Mouse (Mus musculus) embryonic facial prominence, embryonic 14.5 days (tissue): Measurements from ENCODE around the gene Ndufv3. TPM values are rescaled to one million over a fixed set of nuclear protein-coding genes. Genes with fewer than 3 reads are reported as not detected.

Experiments used
- ATAC-seq: fragments of 200-750 bp; cut with Nextera tagmentation; 2 replicates; pipeline ENCODE4 v1.8.0; 2017; ENCODE audit warnings: low read depth, moderate number of reproducible peaks, moderate TSS enrichment
- DNase-seq: peaks from one replicate; pipeline ENCODE4 v3.0.0-alpha.2; 2015; ENCODE audit warnings: low spot score
- H3K27ac ChIP-seq: fragments of 300-500 bp; sonication (generic); replicated peaks from 2 replicates; pipeline ENCODE4 v1.5.1; 2014; ENCODE audit warnings: low read depth, mild to moderate bottlenecking, low read length, moderate library complexity
- H3K27me3 ChIP-seq: fragments of 300-500 bp; sonication (generic); replicated peaks from 2 replicates; pipeline ENCODE4 v1.6.1; 2014; ENCODE audit warnings: low read length; ENCODE audit not compliant: control insufficient read depth, insufficient read depth
- H3K36me3 ChIP-seq: fragments of 300-500 bp; sonication (generic); 2 replicates; pipeline ENCODE4 v1.6.1; 2014; ENCODE audit warnings: low read length, mixed read lengths; ENCODE audit not compliant: control insufficient read depth, insufficient read depth
- H3K4me1 ChIP-seq: fragments of 300-500 bp; sonication (generic); 2 replicates; pipeline ENCODE4 v1.6.1; 2014; ENCODE audit warnings: antibody characterized with exemption, low read length; ENCODE audit not compliant: control insufficient read depth, insufficient read depth
- H3K4me2 ChIP-seq: fragments of 300-500 bp; sonication (generic); 2 replicates; pipeline ENCODE4 v1.6.1; 2014; ENCODE audit warnings: low read depth, mild to moderate bottlenecking, low read length, moderate library complexity, mixed read lengths
- H3K4me3 ChIP-seq: fragments of 300-500 bp; sonication (generic); 2 replicates; pipeline ENCODE4 v1.5.1; 2014; ENCODE audit warnings: low read depth, mild to moderate bottlenecking, low read length
- H3K9ac ChIP-seq: fragments of 300-500 bp; sonication (generic); 2 replicates; pipeline ENCODE4 v1.6.1; 2014; ENCODE audit warnings: low read depth, mild to moderate bottlenecking, low read length, moderate library complexity, mixed read lengths
- H3K9me3 ChIP-seq: fragments of 300-500 bp; sonication (generic); 2 replicates; pipeline ENCODE4 v1.6.1; 2016; ENCODE audit warnings: low read length; ENCODE audit not compliant: control insufficient read depth
- whole genome bisulfite sequencing: fragments of 180-500 bp; shearing (Covaris S2); extraction: QIAGEN DNeasy Blood & Tissue Kit; methylation state at CpG from one replicate; pipeline ENCODE4 v1.1.7; 2014; 5-methylcytosine and 5-hydroxymethylcytosine counted together
- polyA plus RNA-seq: library from polyadenylated mRNA; unstranded; fragments of >200 nt; fragmentation: Nextera tagmentation; extraction: Ambion mirVana; gene quantifications from 2 replicates; pipeline ENCODE4 v1.2.1, GENCODE M21; 2014

The Ndufv3 gene
- polyA plus RNA-seq, 1 experiment from 2014 or later, result 316 TPM

DNA sequence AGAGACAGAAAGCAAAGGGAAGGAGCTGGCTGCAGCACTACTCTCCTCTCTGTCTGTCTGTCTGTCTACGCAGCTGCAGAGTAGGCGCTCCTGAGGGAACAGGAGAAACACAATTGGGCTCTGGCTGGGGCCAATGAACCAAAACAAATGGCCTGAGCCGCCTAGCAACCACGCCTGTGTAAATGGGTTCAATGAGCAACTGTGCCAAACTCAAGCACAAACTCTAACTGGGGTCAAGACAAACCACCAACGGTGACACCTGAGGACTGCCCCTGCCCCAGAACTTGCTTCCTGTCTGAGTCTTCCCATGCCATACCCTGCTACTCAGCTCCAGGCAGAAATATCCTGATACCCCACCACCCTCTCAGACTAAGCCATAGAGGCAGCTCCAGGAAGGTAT lies 14.9 kb upstream of the Ndufv3 start:
- ATAC-seq (no peak), DNase-seq (no peak)
- H3K9me3 ChIP-seq, result no peaks in the 10 kb centered on the region
- H3K27me3 ChIP-seq, result no peaks in the 10 kb centered on the region
- H3K4me1 ChIP-seq, result no peaks in the 10 kb centered on the region
- H3K27ac ChIP-seq, result no peak overlapping the region
- no peak overlapping the region for H3K4me3 ChIP-seq
- 0 out of 2 replicates have a peak overlapping the region, but pooled peaks have one; percentile 5 for H3K9ac ChIP-seq
- H3K36me3 ChIP-seq, result peaks cover 77% of the 10 kb centered on the region
- 84% methylated on average over 5 of the region's 5 CpGs for WGBS
- no peak overlapping the region for H3K4me2 ChIP-seq

DNA sequence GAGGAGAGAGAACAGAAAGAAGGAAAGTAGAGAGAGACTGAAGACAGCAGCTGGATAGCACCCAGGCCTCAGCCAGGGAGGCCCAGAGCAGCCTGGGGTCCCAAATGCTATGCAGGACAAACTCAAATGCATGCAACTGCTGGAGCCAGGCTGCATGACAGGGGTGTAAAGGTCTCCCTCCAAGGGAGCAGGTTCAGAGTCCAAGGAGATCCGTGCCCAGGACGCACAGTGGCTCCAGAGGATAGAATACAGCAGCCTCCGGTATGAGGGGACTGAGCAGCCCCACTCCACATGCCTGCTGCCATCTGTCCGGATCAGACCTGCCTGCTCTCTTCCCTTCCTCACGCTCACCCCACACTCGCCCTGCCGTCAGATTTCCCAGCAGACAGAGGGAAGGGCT lies 13.6 kb upstream of the Ndufv3 start:
- no peaks in the 10 kb centered on the region for H3K4me1 ChIP-seq
- H3K36me3 ChIP-seq, result peaks cover 74% of the 10 kb centered on the region
- DNase-seq (no peak), ATAC-seq (no peak)
- H3K27me3 ChIP-seq, result no peaks in the 10 kb centered on the region
- no peak overlapping the region for H3K4me2 ChIP-seq
- 87% methylated on average over 7 of the region's 7 CpGs for WGBS
- no peak overlapping the region for H3K9ac ChIP-seq
- H3K4me3 ChIP-seq, result no peak overlapping the region
- no peaks in the 10 kb centered on the region for H3K9me3 ChIP-seq
- H3K27ac ChIP-seq, result no peak overlapping the region

DNA sequence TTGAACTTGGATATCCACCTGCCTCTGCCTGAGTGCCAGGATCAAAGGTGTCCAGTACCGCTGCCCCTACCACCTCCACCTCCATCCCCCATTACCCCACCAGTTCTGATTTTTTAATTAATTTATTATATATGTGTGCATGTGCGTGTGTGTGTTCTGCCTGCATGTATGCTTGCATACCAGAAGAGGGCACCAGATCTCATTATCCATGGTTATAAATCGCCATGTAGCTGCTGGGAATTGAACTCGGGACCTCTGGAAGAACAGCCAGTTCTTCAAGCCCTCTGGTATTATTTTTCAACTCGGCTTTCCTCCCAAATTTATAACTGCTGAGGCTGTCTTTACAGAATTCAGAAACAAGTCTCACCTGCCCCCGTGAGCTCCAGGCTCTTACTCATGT lies 9.0 kb upstream of the Ndufv3 start:
- no peak overlapping the region for H3K27ac ChIP-seq
- WGBS, result 93% methylated on average over 6 of the region's 6 CpGs
- H3K9me3 ChIP-seq, result no peaks in the 10 kb centered on the region
- peak overlapping the region; percentile 87 for H3K4me3 ChIP-seq
- no peak overlapping the region for H3K9ac ChIP-seq
- H3K4me2 ChIP-seq, result peak overlapping the region; percentile 87
- H3K27me3 ChIP-seq, result no peaks in the 10 kb centered on the region
- DNase-seq, result no peak
- no peak for ATAC-seq
- peaks cover 5% of the 10 kb centered on the region; the same call in 1 of the 2 replicates for H3K4me1 ChIP-seq
- H3K36me3 ChIP-seq, result peaks cover 38% of the 10 kb centered on the region

DNA sequence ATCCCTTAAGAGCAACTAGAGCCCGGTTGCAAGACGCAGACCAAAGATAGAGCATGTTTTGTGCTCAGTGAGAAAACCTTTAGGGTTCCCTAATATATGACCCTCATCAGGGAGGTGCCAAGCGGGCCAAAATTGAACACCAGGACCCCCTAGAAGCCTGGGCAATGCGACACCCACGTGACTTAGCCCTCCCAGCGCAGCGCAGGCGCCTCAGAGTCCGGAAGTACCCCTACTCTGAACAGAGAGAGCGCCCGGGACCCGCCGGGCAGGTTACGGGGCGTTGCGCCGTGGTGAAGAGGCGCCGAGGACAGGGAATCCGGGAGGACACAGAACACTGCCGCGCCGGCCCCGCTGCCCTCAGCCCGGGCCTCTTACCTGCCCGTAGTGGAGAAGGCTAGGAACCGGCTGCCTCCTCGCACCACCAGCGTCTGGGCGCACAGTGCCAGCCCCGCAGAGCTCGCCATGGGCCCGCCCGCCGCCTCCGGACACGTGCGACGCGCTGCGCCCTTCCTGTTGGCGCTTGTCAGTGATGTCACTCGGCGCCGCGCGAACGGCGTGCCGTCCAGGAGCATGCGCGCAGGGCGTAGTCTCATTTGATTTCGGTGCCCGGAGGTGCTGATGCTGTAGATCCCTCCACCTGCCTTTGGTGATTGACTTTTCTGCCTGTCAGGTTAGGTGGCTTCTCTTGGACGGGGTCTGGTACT lies 8.0 kb upstream of the Ndufv3 start:
- Histone ChIP-seq H3K4me3 (peak overlapping the region; percentile 87), H3K9ac (peak overlapping the region; percentile 82), H3K4me2 (peak overlapping the region; percentile 87), H3K27me3 (no peaks in the 10 kb centered on the region), H3K36me3 (peaks cover 34% of the 10 kb centered on the region), H3K27ac (peak overlapping the region; percentile 88), H3K9me3 (no peaks in the 10 kb centered on the region), H3K4me1 (peaks cover 5% of the 10 kb centered on the region; the same call in 1 of the 2 replicates)
- WGBS, result 0% methylated on average over 23 of the region's 56 CpGs
- peak; percentile 96 for DNase-seq
- ATAC-seq, result peak; percentile 99

DNA sequence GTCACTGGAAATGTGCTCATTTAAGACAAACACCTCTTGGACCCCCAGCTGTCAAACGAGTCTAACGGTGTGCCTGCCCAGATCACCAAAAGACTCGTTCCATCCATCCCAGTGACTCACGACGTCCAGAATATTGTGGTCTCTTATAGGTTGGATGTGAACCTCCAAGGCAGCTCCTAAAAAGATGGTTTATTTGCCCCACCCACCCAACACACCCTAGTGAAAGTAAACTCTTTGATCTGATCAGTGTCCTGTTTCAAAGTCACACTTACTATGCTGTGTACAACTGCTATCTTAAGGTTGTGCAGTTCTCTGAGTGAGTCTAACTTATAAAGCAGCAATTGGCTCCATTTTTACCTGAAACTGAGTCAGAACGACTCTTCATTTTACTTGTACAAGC lies 7.3 kb upstream of the Ndufv3 start:
- Histone ChIP-seq H3K4me1 (peaks cover 5% of the 10 kb centered on the region; the same call in 1 of the 2 replicates), H3K4me3 (peak overlapping the region; percentile 87), H3K27ac (peak overlapping the region; percentile 88; the same call in 1 of the 2 replicates), H3K4me2 (peak overlapping the region; percentile 87), H3K9ac (peak overlapping the region; percentile 82), H3K27me3 (no peaks in the 10 kb centered on the region), H3K9me3 (no peaks in the 10 kb centered on the region), H3K36me3 (peaks cover 28% of the 10 kb centered on the region)
- ATAC-seq (no peak), DNase-seq (no peak)
- WGBS, result 21% methylated on average over 6 of the region's 6 CpGs

DNA sequence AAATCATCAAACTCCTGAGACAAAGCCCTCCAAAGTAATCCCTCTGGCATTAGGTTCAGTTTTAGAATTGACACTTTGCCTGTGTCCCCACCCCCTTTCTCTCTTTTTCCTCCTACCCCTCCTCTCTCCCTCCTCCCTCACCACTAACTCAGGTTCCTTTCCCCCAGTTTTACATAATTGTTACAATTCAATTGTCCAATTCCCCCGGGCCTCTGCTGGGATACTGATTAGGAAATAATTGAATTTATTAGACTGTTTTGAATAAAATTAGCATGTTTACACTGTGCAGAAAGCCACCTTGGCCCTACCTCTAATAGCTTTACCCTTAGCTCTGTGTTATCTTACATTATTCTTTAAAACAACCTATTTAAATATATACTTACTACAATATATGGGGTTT lies 5.2 kb upstream of the Ndufv3 start:
- no peaks in the 10 kb centered on the region for H3K9me3 ChIP-seq
- H3K4me2 ChIP-seq, result no peak overlapping the region
- H3K9ac ChIP-seq, result no peak overlapping the region
- 67% methylated on average over 1 of the region's 1 CpGs for WGBS
- no peak for DNase-seq
- H3K27me3 ChIP-seq, result no peaks in the 10 kb centered on the region
- H3K36me3 ChIP-seq, result peaks cover 9% of the 10 kb centered on the region; the same call in 1 of the 2 replicates
- peaks cover 8% of the 10 kb centered on the region; the same call in 1 of the 2 replicates for H3K4me1 ChIP-seq
- no peak overlapping the region for H3K27ac ChIP-seq
- ATAC-seq, result no peak
- H3K4me3 ChIP-seq, result no peak overlapping the region

DNA sequence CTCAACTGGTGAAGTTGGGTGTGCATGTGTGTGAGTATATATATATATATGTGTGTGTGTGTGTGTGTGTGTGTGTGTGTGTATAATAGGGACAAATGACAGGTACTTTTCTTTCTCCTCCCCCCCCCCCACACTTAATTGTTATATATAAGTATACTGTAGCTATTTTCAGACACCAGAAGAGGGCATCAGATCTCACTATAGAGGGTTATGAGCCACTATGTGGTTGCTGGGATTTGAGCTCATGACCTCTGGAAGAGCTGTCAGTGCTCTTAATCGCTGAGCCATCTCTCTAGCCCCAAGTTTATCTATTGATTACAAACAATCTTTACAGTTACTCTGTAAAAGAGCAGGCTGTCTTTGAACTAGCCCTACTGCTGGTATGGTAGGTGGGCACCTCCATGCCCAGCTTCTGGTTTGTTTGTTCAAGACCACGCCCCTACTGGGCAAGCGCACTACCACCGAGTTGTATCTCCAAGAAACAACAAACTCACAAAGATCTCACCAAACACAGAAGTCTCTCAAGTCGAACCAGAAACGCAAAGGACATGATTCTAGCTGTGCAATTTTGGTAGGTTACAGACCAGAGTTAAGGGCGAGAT lies 470 bp upstream of the Ndufv3 start:
- H3K27me3 ChIP-seq, result no peaks in the 10 kb centered on the region
- peak overlapping the region; percentile 23; the same call in 1 of the 2 replicates for H3K9ac ChIP-seq
- peak overlapping the region; percentile 44 for H3K27ac ChIP-seq
- DNase-seq, result no peak
- WGBS, result 5% methylated on average over 7 of the region's 7 CpGs
- peak overlapping the region; percentile 86 for H3K4me3 ChIP-seq
- peaks cover 16% of the 10 kb centered on the region for H3K4me1 ChIP-seq
- no peaks in the 10 kb centered on the region for H3K9me3 ChIP-seq
- H3K36me3 ChIP-seq, result peaks cover 19% of the 10 kb centered on the region
- peak; percentile 56 for ATAC-seq
- H3K4me2 ChIP-seq, result peak overlapping the region; percentile 81

DNA sequence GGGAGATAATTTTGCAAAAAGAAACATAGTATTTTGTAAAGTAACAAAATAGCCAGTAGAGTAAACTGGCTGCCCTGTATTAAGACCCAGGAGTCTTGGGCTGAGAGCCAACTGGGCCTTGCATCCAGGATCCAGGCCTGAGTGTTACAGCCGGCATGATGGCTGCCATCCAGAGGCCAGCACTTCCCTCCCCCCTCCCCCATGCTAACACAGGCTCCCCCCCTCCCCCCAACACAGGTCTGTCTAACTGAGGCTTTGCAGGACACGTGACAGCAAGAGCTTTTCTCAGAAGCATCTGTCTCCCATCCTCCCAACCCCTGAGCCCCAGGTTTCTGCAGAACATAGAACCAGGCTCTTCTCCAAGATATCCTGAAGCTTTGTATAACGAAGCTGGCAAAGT lies 980 bp downstream of the Ndufv3 start:
- no peak for ATAC-seq
- 13% methylated on average over 3 of the region's 3 CpGs for WGBS
- no peaks in the 10 kb centered on the region for H3K9me3 ChIP-seq
- H3K4me3 ChIP-seq, result peak overlapping the region; percentile 86
- no peaks in the 10 kb centered on the region for H3K27me3 ChIP-seq
- H3K27ac ChIP-seq, result peak overlapping the region; percentile 83; the same call in 1 of the 2 replicates
- peaks cover 16% of the 10 kb centered on the region for H3K4me1 ChIP-seq
- peak overlapping the region; percentile 81 for H3K4me2 ChIP-seq
- H3K9ac ChIP-seq, result peak overlapping the region; percentile 80
- H3K36me3 ChIP-seq, result peaks cover 27% of the 10 kb centered on the region
- DNase-seq, result peak; percentile 59
